Mouse (Mus musculus) intestine, embryonic 16.5 days (tissue): ENCODE measurements at regions not wholly inside any gene's neighbourhood (a gene's known extent, or its start where the extent isn't known, plus 50 kb on each side); places are given as distances from the start of the nearest gene placed in this dataset.

Experiments
- ATAC-seq: fragments of 200-750 bp; cut with Nextera tagmentation; 2 replicates; pipeline ENCODE4 v1.8.0; 2017; ENCODE audit warnings: moderate TSS enrichment, moderate library complexity
- H3K27ac ChIP-seq: fragments of 300-500 bp; sonication (generic); 2 replicates; pipeline ENCODE4 v1.5.1; 2014; ENCODE audit warnings: mild to moderate bottlenecking, low read length
- H3K27me3 ChIP-seq: fragments of 300-500 bp; sonication (generic); replicated peaks from 2 replicates; pipeline ENCODE4 v1.6.1; 2014; ENCODE audit warnings: low read length, control low read depth, mixed read lengths; ENCODE audit not compliant: control insufficient read depth, insufficient read depth
- H3K36me3 ChIP-seq: fragments of 300-500 bp; sonication (generic); 2 replicates; pipeline ENCODE4 v1.6.1; 2014; ENCODE audit warnings: low read length, control low read depth; ENCODE audit not compliant: control insufficient read depth, insufficient read depth
- H3K4me1 ChIP-seq: fragments of 300-500 bp; sonication (generic); 2 replicates; pipeline ENCODE4 v1.6.1; 2014; ENCODE audit warnings: low read length, control low read depth, mixed read lengths; ENCODE audit not compliant: control insufficient read depth, insufficient read depth
- H3K4me2 ChIP-seq: fragments of 300-500 bp; sonication (generic); 2 replicates; pipeline ENCODE4 v1.6.1; 2014; ENCODE audit warnings: low read depth, low read length, control low read depth
- H3K4me3 ChIP-seq: fragments of 300-500 bp; sonication (generic); 2 replicates; pipeline ENCODE4 v1.5.1; 2014; ENCODE audit warnings: mild to moderate bottlenecking, low read length
- H3K9ac ChIP-seq: fragments of 300-500 bp; sonication (generic); 2 replicates; pipeline ENCODE4 v1.6.1; 2014; ENCODE audit warnings: low read depth, low read length
- H3K9me3 ChIP-seq: fragments of 300-500 bp; sonication (generic); 2 replicates; pipeline ENCODE4 v1.6.1; 2016; ENCODE audit warnings: low read length, control low read depth; ENCODE audit not compliant: control insufficient read depth
- WGBS: fragments of 180-500 bp; shearing (Covaris S2); extraction: QIAGEN DNeasy Blood & Tissue Kit; methylation state at CpG from one replicate; pipeline ENCODE4 v1.1.7; 2014; 5-methylcytosine and 5-hydroxymethylcytosine counted together

DNA sequence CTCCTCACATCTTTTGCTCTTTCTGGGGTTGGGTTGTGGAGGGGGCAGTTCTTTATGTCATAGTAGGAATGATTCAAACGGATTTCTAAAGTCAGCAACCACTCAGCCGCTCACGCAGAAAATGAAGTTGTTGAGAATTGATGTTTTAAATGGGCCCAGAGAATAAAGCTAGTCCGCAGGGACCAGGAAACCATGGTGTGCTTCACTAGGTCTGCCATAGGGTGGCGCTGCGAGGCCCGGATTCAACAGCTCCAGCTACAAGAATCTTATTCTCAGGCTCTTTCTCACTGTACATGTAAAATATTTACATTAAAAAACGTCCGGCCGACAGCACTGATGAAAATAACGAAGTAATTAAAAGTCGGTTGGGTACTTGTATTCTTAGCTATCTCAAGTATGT lies 164.0 kb upstream of the Cep162 start:
- ATAC-seq: no peak
- Histone ChIP-seq H3K9me3 (no peaks in the 10 kb centered on the region), H3K4me2 (no peak overlapping the region), H3K27me3 (peaks cover 7% of the 10 kb centered on the region; the same call in 1 of the 2 replicates), H3K9ac (no peak overlapping the region), H3K27ac (no peak overlapping the region), H3K4me3 (no peak overlapping the region), H3K4me1 (no peaks in the 10 kb centered on the region), H3K36me3 (no peaks in the 10 kb centered on the region)
- WGBS: 15% methylated on average over 12 of the region's 12 CpGs

DNA sequence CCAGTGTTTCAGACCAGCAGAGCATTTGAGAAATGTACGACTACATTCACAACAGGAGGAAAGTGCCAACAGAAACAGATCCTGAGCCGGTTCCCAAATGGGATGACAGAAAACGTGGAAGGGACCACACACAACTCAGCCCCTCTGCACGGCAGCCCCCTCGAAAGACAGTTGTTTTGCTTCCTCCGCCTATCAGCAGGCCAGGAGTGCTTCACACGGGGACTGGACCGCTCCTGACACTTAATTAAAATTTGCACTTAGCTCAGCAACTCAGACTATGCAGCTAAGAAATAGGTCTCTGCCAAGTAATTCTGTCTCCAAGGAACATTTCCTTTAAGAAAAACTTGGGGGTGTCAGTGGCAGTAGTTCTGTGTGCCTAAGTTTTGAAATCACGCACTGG lies 157.6 kb upstream of the Cep162 start:
- H3K4me1 ChIP-seq: no peaks in the 10 kb centered on the region
- no peak overlapping the region for H3K9ac ChIP-seq
- no peak overlapping the region for H3K27ac ChIP-seq
- no peak overlapping the region for H3K4me3 ChIP-seq
- no peaks in the 10 kb centered on the region for H3K36me3 ChIP-seq
- no peak overlapping the region for H3K4me2 ChIP-seq
- H3K27me3 ChIP-seq: no peaks in the 10 kb centered on the region
- H3K9me3 ChIP-seq: no peaks in the 10 kb centered on the region
- ATAC-seq: no peak
- 50% methylated on average over 9 of the region's 9 CpGs for WGBS

- Histone ChIP-seq H3K9me3 (no peaks in the 10 kb centered on the region), H3K27me3 (no peaks in the 10 kb centered on the region), H3K4me2 (no peak overlapping the region), H3K27ac (no peak overlapping the region), H3K36me3 (no peaks in the 10 kb centered on the region), H3K9ac (no peak overlapping the region), H3K4me3 (no peak overlapping the region), H3K4me1 (no peaks in the 10 kb centered on the region)
- 80% methylated on average over 7 of the region's 7 CpGs for WGBS
- ATAC-seq: no peak
Measured at GRCm38 (mm10) chr9:87411044-87411443, 155.7 kb upstream of the Cep162 start.

DNA sequence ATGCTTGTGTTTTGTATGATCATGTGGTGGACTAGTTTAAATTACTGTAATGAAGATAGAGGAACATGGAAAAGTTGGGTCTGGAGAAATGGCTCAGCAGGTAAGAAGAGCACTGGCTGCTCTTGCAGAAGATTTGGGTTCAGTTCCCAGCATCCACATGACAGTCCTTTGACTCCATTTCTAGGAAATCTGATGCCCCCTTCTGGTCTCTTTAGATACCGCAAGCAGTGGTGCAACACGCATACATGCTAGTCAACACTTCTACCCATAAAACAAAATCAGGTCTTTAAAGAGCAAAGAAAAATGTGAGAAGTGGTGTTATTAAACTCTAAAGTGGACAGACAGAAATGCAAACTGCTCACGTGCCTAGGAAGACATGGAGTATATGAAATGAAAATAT lies 154.4 kb upstream of the Cep162 start:
- H3K9ac ChIP-seq: no peak overlapping the region
- H3K27ac ChIP-seq: no peak overlapping the region
- no peak overlapping the region for H3K4me3 ChIP-seq
- no peak for ATAC-seq
- no peak overlapping the region for H3K4me2 ChIP-seq
- no peaks in the 10 kb centered on the region for H3K27me3 ChIP-seq
- H3K36me3 ChIP-seq: no peaks in the 10 kb centered on the region
- no peaks in the 10 kb centered on the region for H3K9me3 ChIP-seq
- H3K4me1 ChIP-seq: no peaks in the 10 kb centered on the region
- 91% methylated on average over 3 of the region's 3 CpGs for WGBS

- Histone ChIP-seq H3K4me1 (no peaks in the 10 kb centered on the region), H3K9me3 (no peaks in the 10 kb centered on the region), H3K36me3 (no peaks in the 10 kb centered on the region), H3K4me2 (no peak overlapping the region), H3K4me3 (no peak overlapping the region), H3K27me3 (no peaks in the 10 kb centered on the region), H3K9ac (no peak overlapping the region), H3K27ac (no peak overlapping the region)
- ATAC-seq: no peak
- 91% methylated on average over 8 of the region's 8 CpGs for WGBS
Measured at GRCm38 (mm10) chr9:87408805-87409204, 153.5 kb upstream of the Cep162 start.

DNA sequence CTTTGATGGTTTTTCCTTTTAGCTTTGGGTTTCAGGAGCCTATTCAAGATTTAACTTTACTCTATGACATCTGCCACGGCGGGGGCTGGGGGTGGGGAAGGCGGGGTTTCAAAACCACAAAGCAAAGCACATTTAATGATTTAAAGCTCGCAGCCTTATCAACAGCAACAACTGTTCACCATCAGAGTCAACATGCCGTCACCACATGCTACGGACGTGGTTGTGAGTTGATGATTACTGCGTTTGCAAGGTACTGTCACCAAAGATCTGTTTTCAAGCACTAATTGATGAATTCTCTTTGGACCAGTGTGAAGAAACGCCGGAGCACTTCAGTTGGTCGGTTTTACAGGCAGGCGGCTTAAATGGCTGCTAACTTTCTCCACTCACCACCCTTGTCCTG lies 151.1 kb upstream of the Cep162 start:
- no peak overlapping the region for H3K4me2 ChIP-seq
- H3K4me1 ChIP-seq: no peaks in the 10 kb centered on the region
- no peak for ATAC-seq
- WGBS: 69% methylated on average over 12 of the region's 12 CpGs
- no peaks in the 10 kb centered on the region for H3K27me3 ChIP-seq
- no peak overlapping the region for H3K27ac ChIP-seq
- H3K9me3 ChIP-seq: no peaks in the 10 kb centered on the region
- no peaks in the 10 kb centered on the region for H3K36me3 ChIP-seq
- H3K4me3 ChIP-seq: no peak overlapping the region
- H3K9ac ChIP-seq: no peak overlapping the region

- H3K9ac ChIP-seq: no peak overlapping the region
- H3K27ac ChIP-seq: no peak overlapping the region
- H3K36me3 ChIP-seq: no peaks in the 10 kb centered on the region
- H3K27me3 ChIP-seq: no peaks in the 10 kb centered on the region
- no peaks in the 10 kb centered on the region for H3K9me3 ChIP-seq
- H3K4me1 ChIP-seq: no peaks in the 10 kb centered on the region
- H3K4me2 ChIP-seq: no peak overlapping the region
- WGBS: 86% methylated on average over 7 of the region's 7 CpGs
- no peak overlapping the region for H3K4me3 ChIP-seq
- ATAC-seq: no peak
Measured at GRCm38 (mm10) chr9:87405115-87405720, 149.9 kb upstream of the Cep162 start.

GRCm38 (mm10) chr9:87402010-87402409 lies 146.7 kb upstream of the Cep162 start:
- H3K4me1 ChIP-seq: no peaks in the 10 kb centered on the region
- H3K27ac ChIP-seq: no peak overlapping the region
- no peak overlapping the region for H3K4me2 ChIP-seq
- WGBS: 78% methylated on average over 3 of the region's 3 CpGs
- no peak overlapping the region for H3K9ac ChIP-seq
- H3K4me3 ChIP-seq: no peak overlapping the region
- H3K36me3 ChIP-seq: no peaks in the 10 kb centered on the region
- H3K9me3 ChIP-seq: no peaks in the 10 kb centered on the region
- ATAC-seq: no peak
- H3K27me3 ChIP-seq: no peaks in the 10 kb centered on the region

- no peaks in the 10 kb centered on the region for H3K27me3 ChIP-seq
- no peak for ATAC-seq
- no peak overlapping the region for H3K9ac ChIP-seq
- no peak overlapping the region for H3K4me3 ChIP-seq
- H3K4me2 ChIP-seq: no peak overlapping the region
- H3K36me3 ChIP-seq: no peaks in the 10 kb centered on the region
- WGBS: 78% methylated on average over 5 of the region's 5 CpGs
- H3K27ac ChIP-seq: no peak overlapping the region
- no peaks in the 10 kb centered on the region for H3K4me1 ChIP-seq
- no peaks in the 10 kb centered on the region for H3K9me3 ChIP-seq
Measured at GRCm38 (mm10) chr9:87387516-87387915, 132.2 kb upstream of the Cep162 start.

DNA sequence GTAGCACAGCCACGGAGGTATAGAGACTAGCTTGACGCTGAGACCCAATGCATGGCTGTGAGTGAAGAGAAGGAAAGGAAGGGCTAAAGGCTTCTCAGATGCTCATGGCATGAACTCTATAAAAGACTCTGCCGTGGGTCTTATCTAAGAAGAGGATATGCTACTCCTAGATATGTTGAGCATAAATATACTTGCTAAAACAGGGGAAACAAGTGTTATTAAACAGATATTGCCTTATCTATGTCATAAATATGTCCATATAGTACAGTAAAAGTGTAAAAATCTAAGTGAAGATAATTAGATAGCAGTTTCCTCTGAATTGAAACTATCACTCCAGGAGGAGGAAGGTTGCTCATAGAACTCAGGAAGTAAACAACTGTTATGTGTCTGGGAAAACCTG lies 128.2 kb upstream of the Cep162 start:
- no peaks in the 10 kb centered on the region for H3K4me1 ChIP-seq
- no peak for ATAC-seq
- 78% methylated on average over 3 of the region's 3 CpGs for WGBS

More for the DNA sequence above, 128.2 kb upstream of the Cep162 start:
- H3K36me3 ChIP-seq: no peaks in the 10 kb centered on the region
- H3K27ac ChIP-seq: no peak overlapping the region
- no peak overlapping the region for H3K9ac ChIP-seq
- no peaks in the 10 kb centered on the region for H3K27me3 ChIP-seq
- no peak overlapping the region for H3K4me3 ChIP-seq
- H3K9me3 ChIP-seq: no peaks in the 10 kb centered on the region
- H3K4me2 ChIP-seq: no peak overlapping the region
